Mouse (Mus musculus) right cerebral cortex, postnatal 4 days (tissue): ENCODE results near the gene Stk17b.
"Not testable (repeated sequence)": the region's sequence is repeated elsewhere in the genome, so short reads cannot be mapped to it uniquely, and the experiment has no call there.

Experiments
- DNase-seq: peaks from one replicate; pipeline ENCODE4 v3.0.0-alpha.2; 2022

The Stk17b gene

DNA sequence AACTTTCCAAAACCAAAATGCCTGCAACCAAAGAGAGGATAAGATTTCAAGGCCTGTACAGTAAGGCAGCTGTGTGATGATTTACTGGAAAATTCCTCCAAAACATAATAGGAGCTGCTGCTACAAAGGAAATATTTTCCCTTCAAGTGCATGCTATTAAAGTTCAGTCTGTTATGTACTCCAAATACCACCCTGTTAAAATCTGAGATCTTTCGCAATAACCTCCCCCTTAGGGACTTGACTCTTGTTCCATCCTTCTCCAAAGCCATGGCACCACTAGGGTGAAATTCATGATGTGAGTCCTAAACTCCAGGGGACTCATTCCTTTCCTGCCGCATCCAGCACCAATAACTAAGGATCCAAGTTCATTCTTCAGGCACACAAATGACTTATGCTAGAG lies 58.1 kb downstream of the Stk17b start:
- no peak for DNase-seq

DNA sequence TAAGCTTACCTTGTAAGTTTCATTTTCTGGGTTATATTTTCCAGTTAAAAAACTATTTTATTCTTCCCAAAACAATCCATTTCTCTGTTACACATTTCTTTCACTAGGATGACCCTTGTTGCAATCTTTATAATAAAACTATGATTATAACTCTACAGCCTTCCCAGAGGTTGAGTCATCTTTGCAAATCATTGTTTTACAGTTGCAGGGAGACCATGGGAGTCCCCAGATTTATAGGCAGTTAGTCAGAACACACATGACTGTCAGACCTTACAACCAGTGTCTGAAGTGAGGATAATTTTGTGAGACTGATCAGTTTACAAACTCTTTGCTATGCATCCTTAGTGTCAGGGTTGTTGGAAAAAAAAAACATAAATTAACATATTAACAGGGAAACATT lies 63.7 kb downstream of the Stk17b start:
- no peak for DNase-seq

GRCm38 (mm10) chr1:53720601-53721351 lies 64.2 kb downstream of the Stk17b start:
- DNase-seq = no peak

GRCm38 (mm10) chr1:53715966-53716515 lies 69.0 kb downstream of the Stk17b start:
- no peak for DNase-seq

DNA sequence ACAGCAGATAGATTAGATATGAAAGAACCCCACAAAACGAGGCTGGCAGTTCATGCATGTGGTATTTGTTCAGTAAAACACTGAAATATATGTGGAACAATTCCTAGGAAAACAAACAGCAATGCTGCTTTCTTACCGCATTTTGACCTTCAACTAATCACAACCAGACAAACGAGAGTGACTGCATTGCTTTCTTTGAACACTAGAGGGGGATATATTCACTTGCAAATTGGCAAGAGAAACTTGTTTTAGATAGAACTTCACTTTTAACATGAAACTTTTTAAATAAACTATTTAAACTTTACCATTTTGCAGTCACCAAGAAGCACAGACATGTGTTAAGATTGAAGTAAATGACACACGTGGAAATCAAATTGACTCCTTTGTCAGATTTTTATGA lies 69.6 kb downstream of the Stk17b start:
- DNase-seq = no peak

DNA sequence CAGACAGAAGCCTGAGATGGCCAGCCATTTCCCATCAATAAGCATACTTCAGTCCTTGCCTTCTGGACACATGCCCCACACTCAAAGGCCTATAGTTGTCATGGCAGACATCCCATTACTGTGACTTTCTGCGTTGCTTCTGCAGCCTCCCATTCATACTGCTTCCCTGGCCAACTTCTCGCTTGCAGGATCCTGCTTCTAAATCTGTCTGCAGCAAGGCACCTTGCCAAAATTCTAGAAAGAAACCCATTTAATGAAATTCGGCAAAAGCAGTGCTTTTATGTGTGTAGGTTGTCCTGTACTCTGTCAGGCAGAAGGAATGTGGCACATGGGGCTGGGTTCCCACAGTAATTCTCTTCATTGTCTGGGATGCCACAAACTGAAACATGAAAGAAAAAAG lies 71.6 kb downstream of the Stk17b start:
- DNase-seq = not testable (repeated sequence)

- no peak for DNase-seq
Observed at GRCm38 (mm10) chr1:53711069-53711468, 74.0 kb downstream of the Stk17b start.

- not testable (repeated sequence) for DNase-seq
Observed at GRCm38 (mm10) chr1:53709602-53710001, 75.4 kb downstream of the Stk17b start.

DNA sequence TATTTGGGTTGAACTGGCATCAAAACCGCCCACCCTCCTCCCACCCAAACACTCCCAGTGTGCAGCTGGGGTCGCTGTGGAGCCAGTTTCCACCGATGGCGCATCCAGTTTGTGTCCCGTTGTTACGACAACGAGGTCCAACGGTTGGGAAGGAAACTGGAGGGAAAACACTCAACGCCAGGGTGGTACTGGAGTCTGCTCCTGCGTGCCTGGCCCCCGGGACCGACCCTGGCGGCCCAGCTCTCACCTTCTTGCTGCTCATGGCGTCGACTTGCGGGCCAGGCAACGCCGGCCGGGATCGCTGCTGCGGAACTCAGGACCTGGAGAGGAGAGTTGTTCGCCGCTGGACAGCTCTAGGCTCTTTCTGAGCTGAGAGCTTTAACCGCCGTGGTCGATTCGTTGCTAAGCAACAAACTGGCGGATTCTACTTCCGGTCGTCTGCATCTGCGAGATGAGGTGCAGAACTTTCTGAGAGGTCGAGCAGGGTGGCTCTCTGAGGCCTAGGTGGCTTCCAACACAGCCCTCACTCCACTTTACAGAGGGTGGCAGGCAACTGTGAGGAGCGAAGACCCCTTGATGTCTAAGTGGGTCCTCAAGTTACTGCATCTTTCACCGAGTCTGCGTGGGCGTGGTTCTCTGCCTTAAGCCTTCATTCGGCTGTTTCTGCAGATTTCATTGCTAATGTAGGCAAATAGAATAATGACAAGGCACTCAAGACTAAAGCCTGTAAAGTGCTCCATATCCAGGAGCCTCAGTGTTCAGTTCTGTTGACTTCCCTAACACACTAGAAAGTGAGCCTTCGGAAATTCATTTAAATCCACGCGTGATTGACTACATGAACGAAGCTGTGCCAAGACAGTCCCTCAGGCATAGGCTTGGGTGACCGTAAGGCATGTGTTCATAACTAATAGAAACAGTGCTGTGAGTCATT lies 78.3 kb downstream of the Stk17b start, which contains the start of gene Dnah7a:
TSS of gene Dnah7a (minus strand) at position 354 of the 931 bp plus-strand sequence.
- peak; percentile 73 for DNase-seq
